Mouse (Mus musculus) activated CD4-positive, CD25-positive, alpha-beta regulatory T cell, adult 4 months (primary cell): ENCODE results near the gene Nudt16. TPM values are rescaled to one million over a fixed set of nuclear protein-coding genes. Genes with fewer than 3 reads are reported as not detected.
"Not testable (repeated sequence)": the region's sequence is repeated elsewhere in the genome, so short reads cannot be mapped to it uniquely, and the experiment has no call there.

Source experiments
- ATAC-seq: one replicate; pipeline ENCODE4 v1.8.0; 2017
- polyA plus RNA-seq, 2 experiments: library from polyadenylated mRNA; unstranded; fragments of 100-300 nt; shearing (Covaris generic); gene quantifications; one replicate each; pipeline ENCODE4 v1.2.1; 2017

Nudt16 gene
- polyA plus RNA-seq, result 10 to 100 TPM; 34.1 to 38.1 TPM

- ATAC-seq, result peak; percentile 97
Observed at GRCm38 (mm10) chr9:105131253-105132001, at the start of gene Nudt16. TSS of gene Nudt16 (minus strand) at chr9:105131824.

GRCm38 (mm10) chr9:105144992-105145391 lies 13.4 kb upstream of the Nudt16 start, which contains the start of gene 1700080E11Rik:
TSS of gene 1700080E11Rik (minus strand) at chr9:105145092.
- ATAC-seq, result no peak

- ATAC-seq, result no peak
Observed at GRCm38 (mm10) chr9:105139204-105139603, 7.6 kb upstream of the Nudt16 start.

- no peak for ATAC-seq
Observed at GRCm38 (mm10) chr9:105136404-105136803, 4.8 kb upstream of the Nudt16 start.

- no peak for ATAC-seq
Observed at GRCm38 (mm10) chr9:105134536-105134935, 2.9 kb upstream of the Nudt16 start.

GRCm38 (mm10) chr9:105132002-105132367 lies 361 bp upstream of the Nudt16 start:
- peak; percentile 37 for ATAC-seq

- ATAC-seq, result no peak
Observed at GRCm38 (mm10) chr9:105130331-105130730, 1.3 kb downstream of the Nudt16 start.

- ATAC-seq, result not testable (repeated sequence)
Observed at GRCm38 (mm10) chr9:105125206-105125605, 6.4 kb downstream of the Nudt16 start.

- ATAC-seq, result no peak
Observed at GRCm38 (mm10) chr9:105103893-105104292, 27.7 kb downstream of the Nudt16 start.

- ATAC-seq, result no peak
Observed at GRCm38 (mm10) chr9:105101911-105102310, 29.7 kb downstream of the Nudt16 start.

GRCm38 (mm10) chr9:105100807-105101570 lies 30.6 kb downstream of the Nudt16 start:
- peak; percentile 57 for ATAC-seq

GRCm38 (mm10) chr9:105080246-105080645 lies 51.4 kb downstream of the Nudt16 start:
- ATAC-seq, result no peak

Other genes with a start within 250 kb of the Nudt16 start
- 10 to 100 TPM; 26.8 to 29.4 TPM for gene Mrpl3, start 78.6 kb downstream of the Nudt16 start, polyA plus RNA-seq
- gene 1700080E11Rik, start 13.3 kb upstream of the Nudt16 start, polyA plus RNA-seq, result not detected